Mouse (Mus musculus): ENCODE measurements around the gene Gtsf1l. TPM values are rescaled to one million over a fixed set of nuclear protein-coding genes. Genes with fewer than 3 reads are reported as not detected.

The Gtsf1l gene
- total and polyA plus RNA-seq, 3 experiments = 0.38 TPM; not detected in 2

GRCm38 (mm10) chr2:163071590-163071989 is 16.1 kb downstream of the Gtsf1l start:
- no peak for TF ChIP-seq CTCF (IDR thresholded peaks at IDR 0.05; ENCODE audit: low read depth, low read length)
- TF ChIP-seq GATA1 (IDR thresholded peaks at IDR 0.05; ENCODE audit: borderline replicate concordance, low read length) = no peak
- TF ChIP-seq GATA2 (IDR thresholded peaks at IDR 0.05; ENCODE audit: borderline replicate concordance, low read depth, low read length) = no peak
- TF ChIP-seq TAL1 (conservative IDR thresholded peaks at IDR 0.05; ENCODE audit: low read depth, low read length) = no peak
- TF ChIP-seq POLR2AphosphoS5 (IDR thresholded peaks at IDR 0.05; ENCODE audit: insufficient replicate concordance, low read depth, low read length) = no peak
- Histone ChIP-seq H3K36me3 (replicated peaks) (peaks cover 96% of the 10 kb centered on the region), H3K9me3 (replicated peaks) (no peaks in the 10 kb centered on the region), H3K27me3 (ENCODE audit: insufficient read depth, low read length) (no peaks in the 10 kb centered on the region), H3K4me1 (ENCODE audit: insufficient read depth, low read depth, low read length) (peaks cover 3% of the 10 kb centered on the region), H3K4me3 (ENCODE audit: low read depth, low read length) (no peak overlapping the region)
- ATAC-seq (ENCODE audit: extremely low read depth, insufficient number of reproducible peaks, low FRiP score, poor library complexity, severe bottlenecking) (no peak), DNase-seq (ENCODE audit: low spot score) (no peak)

DNA sequence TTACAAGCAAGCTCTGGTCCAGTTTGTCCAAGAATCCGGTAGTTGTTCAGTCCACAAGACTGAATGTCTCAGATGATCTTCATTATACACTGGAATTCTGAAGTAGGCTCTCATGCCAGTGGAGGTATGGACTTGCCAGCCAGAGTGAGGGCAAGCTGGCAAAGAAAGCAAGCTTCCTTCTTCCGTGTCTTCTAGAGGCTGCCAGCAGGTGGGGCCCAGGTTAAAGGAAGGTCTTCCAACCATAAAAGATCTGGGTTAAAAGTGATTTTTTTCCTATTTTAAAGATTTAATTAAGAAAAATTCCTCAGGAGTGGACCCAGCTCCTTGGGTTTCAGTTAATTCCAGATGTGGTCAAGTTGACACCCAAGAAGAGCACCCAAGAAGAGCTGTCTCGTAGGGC is 17.4 kb downstream of the Gtsf1l start:
- DNase-seq (ENCODE audit: low spot score) = no peak
- Histone ChIP-seq H3K9me3 (replicated peaks) (no peaks in the 10 kb centered on the region), H3K4me1 (ENCODE audit: insufficient read depth, low read depth, low read length) (peaks cover 9% of the 10 kb centered on the region), H3K27me3 (ENCODE audit: insufficient read depth, low read length) (no peaks in the 10 kb centered on the region), H3K36me3 (replicated peaks) (peaks cover 97% of the 10 kb centered on the region), H3K4me3 (ENCODE audit: low read depth, low read length) (no peak overlapping the region)
- ATAC-seq (ENCODE audit: extremely low read depth, insufficient number of reproducible peaks, low FRiP score, poor library complexity, severe bottlenecking) = no peak
- TF ChIP-seq GATA1 (IDR thresholded peaks at IDR 0.05; ENCODE audit: borderline replicate concordance, low read length) = no peak
- no peak for TF ChIP-seq POLR2AphosphoS5 (IDR thresholded peaks at IDR 0.05; ENCODE audit: insufficient replicate concordance, low read depth, low read length)
- TF ChIP-seq GATA2 (IDR thresholded peaks at IDR 0.05; ENCODE audit: borderline replicate concordance, low read depth, low read length) = no peak
- no peak for TF ChIP-seq CTCF (IDR thresholded peaks at IDR 0.05; ENCODE audit: low read depth, low read length)
- TF ChIP-seq TAL1 (conservative IDR thresholded peaks at IDR 0.05; ENCODE audit: low read depth, low read length) = no peak

- ATAC-seq (ENCODE audit: extremely low read depth, insufficient number of reproducible peaks, low FRiP score, poor library complexity, severe bottlenecking) (no peak), DNase-seq (ENCODE audit: low spot score) (no peak)
- no peak overlapping the region for H3K4me3 ChIP-seq (ENCODE audit: low read depth, low read length)
- H3K27me3 ChIP-seq (ENCODE audit: insufficient read depth, low read length) = no peaks in the 10 kb centered on the region
- no peak for TF ChIP-seq CTCF (IDR thresholded peaks at IDR 0.05; ENCODE audit: low read depth, low read length)
- no peak for TF ChIP-seq TAL1 (conservative IDR thresholded peaks at IDR 0.05; ENCODE audit: low read depth, low read length)
- TF ChIP-seq GATA1 (IDR thresholded peaks at IDR 0.05; ENCODE audit: borderline replicate concordance, low read length) = no peak
- TF ChIP-seq GATA2 (IDR thresholded peaks at IDR 0.05; ENCODE audit: borderline replicate concordance, low read depth, low read length) = no peak
- no peak for TF ChIP-seq POLR2AphosphoS5 (IDR thresholded peaks at IDR 0.05; ENCODE audit: insufficient replicate concordance, low read depth, low read length)
- H3K36me3 ChIP-seq (replicated peaks) = peaks cover 97% of the 10 kb centered on the region
- H3K4me1 ChIP-seq (ENCODE audit: insufficient read depth, low read depth, low read length) = peaks cover 8% of the 10 kb centered on the region; the same call in 1 of the 2 replicates
- H3K9me3 ChIP-seq (replicated peaks) = no peaks in the 10 kb centered on the region
These were observed 20.4 kb downstream of the Gtsf1l start for GRCm38 (mm10) chr2:163067233-163067632.

DNA sequence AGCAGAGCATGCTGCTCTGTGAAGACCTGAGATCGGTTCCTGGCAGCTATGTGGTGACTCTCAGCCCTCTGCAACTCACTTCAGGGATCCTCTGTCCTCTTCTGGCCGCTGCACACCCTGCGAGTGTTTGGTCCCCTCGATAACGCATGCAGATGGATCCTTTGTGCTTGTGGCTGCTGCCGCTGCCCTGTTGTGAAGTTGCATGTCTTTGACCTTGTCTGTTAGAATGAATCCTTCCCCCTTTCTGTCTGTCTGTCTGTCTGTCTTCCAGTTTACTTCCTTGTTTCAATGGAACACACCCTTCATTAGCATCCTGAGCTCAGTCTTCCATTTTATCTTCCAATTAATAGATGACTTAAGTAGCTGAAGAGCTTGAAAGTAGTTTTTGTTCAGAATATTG is 21.3 kb downstream of the Gtsf1l start:
- Histone ChIP-seq H3K27me3 (ENCODE audit: insufficient read depth, low read length) (no peaks in the 10 kb centered on the region), H3K36me3 (replicated peaks) (peaks cover 95% of the 10 kb centered on the region), H3K9me3 (replicated peaks) (no peaks in the 10 kb centered on the region), H3K4me3 (ENCODE audit: low read depth, low read length) (no peak overlapping the region), H3K4me1 (ENCODE audit: insufficient read depth, low read depth, low read length) (peaks cover 14% of the 10 kb centered on the region)
- TF ChIP-seq POLR2AphosphoS5 (IDR thresholded peaks at IDR 0.05; ENCODE audit: insufficient replicate concordance, low read depth, low read length) = no peak
- TF ChIP-seq GATA2 (IDR thresholded peaks at IDR 0.05; ENCODE audit: borderline replicate concordance, low read depth, low read length) = no peak
- TF ChIP-seq TAL1 (conservative IDR thresholded peaks at IDR 0.05; ENCODE audit: low read depth, low read length) = no peak
- no peak for TF ChIP-seq GATA1 (IDR thresholded peaks at IDR 0.05; ENCODE audit: borderline replicate concordance, low read length)
- TF ChIP-seq CTCF (IDR thresholded peaks at IDR 0.05; ENCODE audit: low read depth, low read length) = no peak
- DNase-seq (ENCODE audit: low spot score) = no peak
- no peak for ATAC-seq (ENCODE audit: extremely low read depth, insufficient number of reproducible peaks, low FRiP score, poor library complexity, severe bottlenecking)

DNA sequence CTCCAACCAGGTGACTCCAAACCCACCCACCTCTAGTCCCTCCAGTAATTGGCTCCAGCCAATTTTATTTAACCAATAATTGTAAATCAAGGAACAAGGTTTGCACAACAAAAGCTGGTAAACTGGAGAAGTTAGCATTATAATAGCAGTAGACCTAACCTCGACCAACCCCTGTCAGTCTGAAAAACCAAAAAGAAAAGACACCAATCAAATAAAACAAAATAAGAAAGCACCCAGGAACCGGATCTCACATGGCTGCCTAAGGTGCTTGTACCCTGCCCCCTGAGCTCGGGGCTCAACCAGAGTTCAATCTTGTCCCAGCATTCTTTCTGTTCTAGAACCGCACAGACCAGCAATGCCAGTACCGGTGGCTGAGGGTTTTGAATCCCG is 25.5 kb downstream of the Gtsf1l start:
- TF ChIP-seq CTCF (IDR thresholded peaks at IDR 0.05; ENCODE audit: low read depth, low read length) (no peak), TAL1 (conservative IDR thresholded peaks at IDR 0.05; ENCODE audit: low read depth, low read length) (no peak), POLR2AphosphoS5 (IDR thresholded peaks at IDR 0.05; ENCODE audit: insufficient replicate concordance, low read depth, low read length) (no peak), GATA1 (IDR thresholded peaks at IDR 0.05; ENCODE audit: borderline replicate concordance, low read length) (no peak), GATA2 (IDR thresholded peaks at IDR 0.05; ENCODE audit: borderline replicate concordance, low read depth, low read length) (no peak)
- Histone ChIP-seq H3K36me3 (replicated peaks) (peaks cover 90% of the 10 kb centered on the region), H3K9me3 (replicated peaks) (no peaks in the 10 kb centered on the region), H3K4me3 (ENCODE audit: low read depth, low read length) (no peak overlapping the region), H3K27me3 (ENCODE audit: insufficient read depth, low read length) (no peaks in the 10 kb centered on the region), H3K4me1 (ENCODE audit: insufficient read depth, low read depth, low read length) (peaks cover 45% of the 10 kb centered on the region)
- no peak for DNase-seq (ENCODE audit: low spot score)
- no peak for ATAC-seq (ENCODE audit: extremely low read depth, insufficient number of reproducible peaks, low FRiP score, poor library complexity, severe bottlenecking)

- Histone ChIP-seq H3K9me3 (replicated peaks) (no peaks in the 10 kb centered on the region), H3K36me3 (replicated peaks) (peaks cover 90% of the 10 kb centered on the region)
- peak; percentile 82 for ATAC-seq (ENCODE audit: extremely low read depth, insufficient number of reproducible peaks, low FRiP score, poor library complexity, severe bottlenecking)
These were observed 26.2 kb downstream of the Gtsf1l start for GRCm38 (mm10) chr2:163061203-163062118.

More at GRCm38 (mm10) chr2:163061203-163062118, 26.2 kb downstream of the Gtsf1l start:
- Histone ChIP-seq H3K4me1 (ENCODE audit: insufficient read depth, low read depth, low read length) (peaks cover 52% of the 10 kb centered on the region), H3K27me3 (ENCODE audit: insufficient read depth, low read length) (no peaks in the 10 kb centered on the region), H3K4me3 (ENCODE audit: low read depth, low read length) (peak overlapping the region; percentile 27; the same call in 1 of the 2 replicates)
- DNase-seq (ENCODE audit: low spot score) = peak; percentile 56
- no peak for TF ChIP-seq POLR2AphosphoS5 (IDR thresholded peaks at IDR 0.05; ENCODE audit: insufficient replicate concordance, low read depth, low read length)
- TF ChIP-seq GATA1 (IDR thresholded peaks at IDR 0.05; ENCODE audit: borderline replicate concordance, low read length) = no peak
- TF ChIP-seq TAL1 (conservative IDR thresholded peaks at IDR 0.05; ENCODE audit: low read depth, low read length) = no peak
- TF ChIP-seq GATA2 (IDR thresholded peaks at IDR 0.05; ENCODE audit: borderline replicate concordance, low read depth, low read length) = no peak
- TF ChIP-seq CTCF (IDR thresholded peaks at IDR 0.05; ENCODE audit: low read depth, low read length) = no peak

Measured in G1E (cell line).